Mouse (Mus musculus) thymus, adult 2 months (tissue): Measurements from ENCODE around the gene Dnmt1. TPM values are rescaled to one million over a fixed set of nuclear protein-coding genes. Genes with fewer than 3 reads are reported as not detected.

Source experiments
- DNase-seq: peaks from one replicate; pipeline ENCODE4 v3.0.0; 2021
- H3K27ac ChIP-seq: fragments of 200-500 bp; 2 replicates; pipeline ENCODE4 v1.5.1; 2012; ENCODE audit warnings: low read length, control low read depth; ENCODE audit not compliant: control insufficient read depth, insufficient read depth
- H3K27me3 ChIP-seq: fragments of 200-500 bp; 2 replicates; pipeline ENCODE4 v1.6.1; 2012; ENCODE audit warnings: mild to moderate bottlenecking, low read length, moderate library complexity, mixed read lengths; ENCODE audit not compliant: control insufficient read depth, insufficient read depth
- H3K36me3 ChIP-seq: fragments of 200-500 bp; 2 replicates; pipeline ENCODE4 v1.6.1; 2012; ENCODE audit warnings: mild to moderate bottlenecking, low read length, moderate library complexity; ENCODE audit not compliant: control insufficient read depth, insufficient read depth
- H3K4me1 ChIP-seq: fragments of 200-500 bp; replicated peaks from 2 replicates; pipeline ENCODE4 v1.6.1; 2012; ENCODE audit warnings: low read length; ENCODE audit not compliant: control insufficient read depth, insufficient read depth
- H3K4me3 ChIP-seq: fragments of 200-500 bp; 2 replicates; pipeline ENCODE4 v1.5.1; 2012; ENCODE audit warnings: mild to moderate bottlenecking, low read length, control low read depth, moderate library complexity; ENCODE audit not compliant: control insufficient read depth, insufficient read depth
- CTCF ChIP-seq: fragments of 200-500 bp; IDR thresholded peaks from 2 replicates; pipeline ENCODE4 v1.5.1; 2012; ENCODE audit warnings: mild to moderate bottlenecking, control low read depth, low read length, moderate library complexity, borderline replicate concordance; ENCODE audit not compliant: control insufficient read depth, poor library complexity, insufficient read depth; ENCODE audit errors: extremely low read depth
- POLR2A ChIP-seq: fragments of 200-500 bp; IDR thresholded peaks from 2 replicates; pipeline ENCODE4 v1.6.1; 2012; ENCODE audit warnings: mild to moderate bottlenecking, low read length, control low read depth, moderate library complexity; ENCODE audit not compliant: control insufficient read depth, poor library complexity, insufficient read depth; ENCODE audit errors: extremely low read depth
- WGBS: fragments of 180-500 bp; shearing (Covaris S2); methylation state at CpG from one replicate; pipeline ENCODE4 v1.1.7; 2018; 5-methylcytosine and 5-hydroxymethylcytosine counted together
- polyA plus RNA-seq: library from polyadenylated mRNA; depleted of rRNA; stranded (reverse); fragments of >200 nt; gene quantifications from 2 replicates; pipeline ENCODE4 v1.2.3, GENCODE M21; 2012

The Dnmt1 gene
- polyA plus RNA-seq, 1 experiment = 142 TPM

DNA sequence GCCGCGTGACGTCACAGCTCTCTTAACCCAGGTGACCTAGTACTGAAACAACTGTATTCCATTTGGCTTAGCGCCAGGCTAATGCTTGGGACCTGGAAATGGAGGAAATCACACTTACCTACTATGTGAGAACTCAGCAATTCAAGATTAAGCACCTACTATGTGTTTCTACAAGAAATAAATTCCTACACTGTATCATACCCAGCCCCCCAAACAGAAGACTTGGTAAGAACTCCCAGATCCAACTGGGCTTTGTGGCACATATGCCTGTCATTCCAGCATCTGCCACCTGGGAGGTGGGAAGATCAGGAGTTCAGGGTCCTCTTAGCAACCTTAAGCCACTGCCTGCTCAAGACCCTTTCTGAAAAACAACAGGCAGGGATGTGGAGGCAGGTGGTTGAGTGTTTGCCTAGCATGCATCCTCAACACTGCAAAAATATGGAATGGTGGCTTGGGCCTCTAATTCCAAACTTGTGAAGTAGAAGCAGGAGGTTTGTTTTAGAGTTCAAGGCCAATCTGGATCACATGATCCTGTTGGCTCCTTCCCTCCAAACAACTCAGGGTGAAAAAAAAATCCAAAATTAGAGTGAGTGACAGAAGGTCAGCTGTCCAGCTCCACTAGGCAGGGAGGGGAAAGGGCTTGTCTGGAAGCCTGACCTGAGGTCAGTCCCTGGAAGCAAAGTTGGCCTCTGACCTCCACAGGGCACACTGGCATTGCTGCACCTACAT lies 17.4 kb upstream of the Dnmt1 start:
- Histone ChIP-seq H3K27me3 (no peaks in the 10 kb centered on the region), H3K4me3 (peak overlapping the region; percentile 58), H3K4me1 (peaks cover 11% of the 10 kb centered on the region), H3K36me3 (no peaks in the 10 kb centered on the region), H3K27ac (no peak overlapping the region)
- 5% methylated on average over 4 of the region's 4 CpGs for WGBS
- TF ChIP-seq CTCF = no peak
- TF ChIP-seq POLR2A = no peak
- no peak for DNase-seq

DNA sequence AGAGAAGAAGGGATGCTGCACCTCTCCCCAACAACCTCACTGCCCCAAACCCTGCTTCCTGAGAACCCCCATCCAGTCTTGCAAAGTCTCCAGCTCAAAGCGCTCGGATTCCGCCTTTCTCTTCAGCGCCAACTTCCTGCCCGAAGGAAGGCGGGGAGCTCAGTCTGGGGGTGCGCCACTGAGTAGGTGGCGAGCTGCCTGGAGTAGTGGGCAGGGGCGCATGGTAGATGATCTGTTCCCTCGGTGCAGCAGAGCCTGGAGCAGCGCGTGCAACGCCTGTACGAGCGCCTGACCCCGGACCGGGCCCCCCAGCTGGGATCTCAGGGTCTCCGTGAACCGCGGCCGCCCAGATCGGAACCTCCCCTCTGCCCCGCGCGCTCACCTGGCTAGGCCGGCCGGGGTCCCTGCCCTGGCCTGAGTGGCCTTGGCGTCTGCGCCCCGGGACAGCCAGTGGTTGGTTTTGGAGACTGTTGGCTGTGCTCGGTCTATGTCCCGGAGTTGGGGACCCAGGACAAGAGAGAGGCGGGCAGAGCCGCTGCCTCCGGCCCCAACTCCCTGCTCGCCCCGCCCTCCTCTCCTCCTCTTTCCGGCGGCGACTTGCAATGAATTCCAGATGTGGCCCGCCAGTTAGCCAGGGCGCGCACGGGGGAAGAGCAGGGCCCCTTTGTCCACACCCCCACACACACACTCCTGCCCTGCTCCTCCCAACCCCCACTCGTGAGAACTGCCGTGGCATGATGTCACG lies 16.7 kb upstream of the Dnmt1 start, which contains the start of gene S1pr2:
Gene S1pr2 (minus strand): TSS at position 566 of the 745 bp plus-strand sequence.
- TF ChIP-seq CTCF = no peak
- TF ChIP-seq POLR2A = no peak
- peak; percentile 68 for DNase-seq
- WGBS = under 1% methylated on average over 47 of the region's 47 CpGs
- Histone ChIP-seq H3K36me3 (no peaks in the 10 kb centered on the region), H3K4me1 (peaks cover 11% of the 10 kb centered on the region), H3K27me3 (no peaks in the 10 kb centered on the region), H3K27ac (no peak within 1 kb of the TSS), H3K4me3 (peak within 1 kb of the TSS; percentile 58)

DNA sequence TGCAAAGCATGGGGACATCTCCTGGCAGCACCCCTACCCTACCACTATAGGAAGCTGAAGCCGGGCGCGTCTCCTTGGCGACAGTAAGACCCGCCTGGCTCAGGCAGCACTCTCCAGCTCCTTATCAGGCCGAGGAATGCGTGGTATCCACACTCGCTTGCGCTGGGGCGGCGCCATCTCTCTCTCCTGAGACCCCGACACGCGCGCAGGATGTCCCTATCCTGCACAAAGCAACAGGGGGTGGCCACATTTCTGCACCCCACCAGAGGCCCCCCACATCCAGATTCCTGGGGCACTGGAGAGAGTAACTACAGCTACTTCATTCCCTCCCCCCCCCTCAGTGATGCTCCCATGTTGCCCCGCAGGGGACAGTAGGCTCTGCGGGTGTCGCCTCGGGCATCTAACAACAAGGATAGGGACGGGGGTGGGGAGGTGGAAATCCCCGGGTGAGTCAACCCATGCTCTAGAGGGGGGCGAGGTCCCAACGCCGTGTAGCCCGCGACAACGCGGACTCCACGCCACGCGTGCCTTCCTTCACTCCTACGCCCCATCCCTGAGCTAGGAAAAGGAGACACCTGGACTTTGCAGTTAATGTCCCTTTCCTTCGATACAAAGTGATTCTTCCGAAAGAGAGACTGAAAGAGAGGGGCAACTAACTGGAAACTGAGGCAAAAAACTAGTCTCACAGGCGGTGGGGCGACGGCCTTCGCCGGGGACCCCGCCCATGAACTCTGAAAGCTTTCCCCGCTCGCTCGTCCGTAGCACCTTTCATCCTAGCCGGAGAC lies 15.9 kb upstream of the Dnmt1 start:
- peak overlapping the region; percentile 58 for H3K4me3 ChIP-seq
- no peak overlapping the region for H3K27ac ChIP-seq
- no peaks in the 10 kb centered on the region for H3K27me3 ChIP-seq
- DNase-seq = peak; percentile 26
- 7% methylated on average over 45 of the region's 45 CpGs for WGBS
- 0 out of 2 replicates have a peak, but pooled peaks have one; percentile 11 for TF ChIP-seq CTCF
- TF ChIP-seq POLR2A = no peak
- H3K36me3 ChIP-seq = no peaks in the 10 kb centered on the region
- peaks cover 11% of the 10 kb centered on the region for H3K4me1 ChIP-seq

DNA sequence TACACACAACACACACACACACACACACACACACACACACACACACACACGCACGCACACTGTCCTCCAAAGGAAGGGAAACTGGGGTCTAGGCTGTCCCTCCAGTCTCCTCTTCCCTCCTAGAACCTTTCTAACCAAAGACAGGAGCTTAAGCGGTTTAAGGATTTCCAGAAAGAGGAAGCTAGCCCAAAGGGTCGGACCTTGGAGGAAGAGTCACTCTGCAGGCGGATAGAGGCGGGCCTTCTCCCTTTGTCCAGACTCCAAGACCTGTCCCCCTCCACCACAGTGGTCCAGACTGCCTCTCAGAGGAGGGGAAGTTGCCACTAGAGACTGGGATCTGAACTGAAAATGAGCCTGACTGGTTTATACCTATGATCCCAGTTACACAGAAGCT lies 14.0 kb upstream of the Dnmt1 start:
- no peak overlapping the region for H3K4me3 ChIP-seq
- WGBS = 74% methylated on average over 6 of the region's 6 CpGs
- no peak for DNase-seq

DNA sequence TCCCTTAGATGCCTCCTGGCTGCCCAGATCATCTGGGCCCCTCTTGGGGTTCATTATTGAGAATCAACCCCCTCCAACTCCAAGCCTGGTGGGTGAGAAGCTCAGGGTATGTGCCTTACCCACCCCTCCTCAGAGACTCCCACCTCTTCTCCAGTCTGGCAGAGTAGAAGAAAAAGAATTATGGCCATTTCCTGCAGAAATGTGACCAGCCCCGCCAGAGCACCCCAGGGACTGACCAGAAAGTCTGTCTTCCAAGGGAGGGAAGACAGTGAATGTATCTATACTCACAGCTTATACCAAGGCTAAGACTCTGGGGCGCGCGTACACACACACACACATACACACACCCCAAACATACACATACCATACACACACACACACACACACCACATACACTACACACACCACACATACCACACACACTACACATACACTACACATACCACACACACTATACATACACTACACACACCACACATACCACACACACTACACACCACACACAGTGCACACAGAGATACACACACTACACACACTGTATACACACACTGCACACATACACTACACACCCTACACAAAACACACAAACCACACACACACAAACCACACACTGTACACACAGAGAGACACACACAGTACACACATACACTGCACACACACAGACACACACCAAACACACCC lies 13.5 kb upstream of the Dnmt1 start:
- 98% methylated on average over 4 of the region's 4 CpGs for WGBS
- TF ChIP-seq POLR2A = no peak
- no peak for TF ChIP-seq CTCF
- Histone ChIP-seq H3K4me3 (no peak overlapping the region), H3K4me1 (peaks cover 11% of the 10 kb centered on the region), H3K27ac (no peak overlapping the region), H3K27me3 (no peaks in the 10 kb centered on the region), H3K36me3 (no peaks in the 10 kb centered on the region)
- no peak for DNase-seq

More for the DNA sequence above, 14.0 kb upstream of the Dnmt1 start:
- TF ChIP-seq CTCF = no peak
- TF ChIP-seq POLR2A = no peak
- no peak overlapping the region for H3K27ac ChIP-seq
- peaks cover 11% of the 10 kb centered on the region for H3K4me1 ChIP-seq
- H3K36me3 ChIP-seq = no peaks in the 10 kb centered on the region
- H3K27me3 ChIP-seq = no peaks in the 10 kb centered on the region

DNA sequence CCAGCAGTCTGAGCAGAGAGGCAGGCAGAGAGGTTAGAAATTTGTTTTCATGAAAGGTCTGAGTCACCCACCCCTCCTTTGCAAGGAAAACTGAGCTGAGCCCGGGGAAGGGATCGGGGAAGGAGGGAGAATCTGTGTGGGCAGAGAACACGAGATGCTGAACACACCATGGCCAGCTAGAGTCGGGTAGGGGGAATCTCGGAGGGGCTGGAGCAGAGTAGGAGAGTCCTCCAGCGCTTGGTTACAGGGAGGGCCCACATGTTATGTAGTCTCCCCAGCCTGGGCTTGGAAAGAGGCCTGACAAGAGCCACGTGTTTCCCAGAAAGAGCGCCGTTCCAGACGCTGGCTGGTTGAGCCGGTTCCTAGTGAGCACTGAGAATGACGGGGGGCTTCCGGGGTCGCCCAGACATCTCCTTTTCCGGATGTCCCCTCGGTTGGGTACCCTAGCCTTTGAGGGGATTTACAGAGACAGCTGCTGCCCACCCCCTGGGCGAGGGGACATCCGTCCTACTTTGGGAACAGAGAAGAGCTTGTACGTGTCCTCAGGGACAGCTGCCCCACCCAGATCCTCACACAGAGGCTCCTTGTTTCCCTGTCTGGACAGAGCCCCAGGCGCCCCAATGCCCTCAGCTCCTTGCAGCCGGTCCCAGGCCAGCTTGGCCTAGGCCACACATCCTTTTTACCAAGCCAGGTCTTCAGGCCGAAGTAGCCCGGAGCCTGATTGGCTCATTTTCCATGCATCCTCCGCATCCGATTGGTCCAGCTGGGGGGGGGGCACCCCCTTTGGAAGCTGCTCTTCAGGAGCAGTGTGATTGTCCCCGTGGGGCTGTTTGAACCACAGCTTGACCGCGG lies 12.7 kb upstream of the Dnmt1 start:
- no peak overlapping the region for H3K27ac ChIP-seq
- WGBS = 90% methylated on average over 28 of the region's 28 CpGs
- DNase-seq = no peak
- no peak overlapping the region for H3K4me3 ChIP-seq
- H3K36me3 ChIP-seq = no peaks in the 10 kb centered on the region
- H3K27me3 ChIP-seq = no peaks in the 10 kb centered on the region
- no peak for TF ChIP-seq POLR2A
- no peak for TF ChIP-seq CTCF
- peaks cover 11% of the 10 kb centered on the region for H3K4me1 ChIP-seq
